Mouse (Mus musculus) embryonic fibroblast, embryonic 13.5 days (primary cell): ENCODE results near the gene Cdadc1. TPM values are rescaled to one million over a fixed set of nuclear protein-coding genes. Genes with fewer than 3 reads are reported as not detected.

Experiments
- H3K27ac ChIP-seq: 2 replicates; pipeline ENCODE4 v1.5.1; 2012; ENCODE audit warnings: low read length, control low read depth, inconsistent platforms; ENCODE audit not compliant: insufficient read depth
- H3K4me1 ChIP-seq: 2 replicates; pipeline ENCODE4 v1.6.1; 2011; ENCODE audit warnings: low read length; ENCODE audit not compliant: control insufficient read depth, insufficient read depth
- H3K4me3 ChIP-seq: 2 replicates; pipeline ENCODE4 v1.5.1; 2011; ENCODE audit warnings: mild to moderate bottlenecking, control low read depth, low read length; ENCODE audit not compliant: insufficient read depth
- CTCF ChIP-seq: IDR thresholded peaks from 2 replicates; pipeline ENCODE4 v1.5.1; 2011; ENCODE audit warnings: mild to moderate bottlenecking, control low read depth, low read length, moderate library complexity, borderline replicate concordance; ENCODE audit not compliant: insufficient read depth
- POLR2A ChIP-seq: IDR thresholded peaks from 2 replicates; pipeline ENCODE4 v1.6.1; 2011; ENCODE audit warnings: low read depth, mild to moderate bottlenecking, control low read depth, low read length, moderate library complexity
- polyA plus RNA-seq: library from polyadenylated mRNA; stranded (reverse); fragments of >200 nt; gene quantifications from 2 replicates; pipeline ENCODE4 v1.2.4, GENCODE M21; 2011; ENCODE audit warnings: low read depth; ENCODE audit not compliant: missing spikeins, insufficient read length

Gene Cdadc1
- polyA plus RNA-seq, 1 experiment, result 15.8 TPM

DNA sequence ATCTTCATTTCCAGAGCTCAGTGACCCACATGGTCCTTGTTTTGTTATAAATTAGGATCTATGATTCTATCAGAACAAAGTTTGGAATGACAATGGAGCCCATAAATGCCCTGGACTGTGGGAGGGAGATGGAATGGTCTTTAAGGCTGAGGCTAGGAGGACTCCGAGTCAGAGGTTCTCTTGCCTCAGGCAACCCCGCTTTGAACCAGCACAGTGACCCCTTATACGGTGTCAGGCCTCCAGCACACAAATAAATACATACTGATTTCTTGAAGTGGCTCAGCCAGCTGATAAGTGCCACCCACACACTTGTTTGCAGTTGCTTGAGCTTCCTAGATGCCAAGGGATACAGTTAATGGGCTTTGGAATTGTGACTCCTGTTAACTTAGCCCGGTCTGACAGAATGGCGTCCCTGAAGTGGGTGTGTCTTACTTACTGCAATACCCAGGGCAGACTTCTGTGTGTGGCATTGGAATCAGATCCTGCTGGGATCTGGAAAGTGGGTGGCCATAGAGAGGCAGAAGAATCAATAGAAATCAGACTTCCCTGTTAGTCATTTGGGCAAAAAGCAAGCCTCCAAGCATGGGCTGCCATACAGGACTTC is 35.6 kb upstream of the Cdadc1 start:
- TF ChIP-seq POLR2A (no peak), CTCF (no peak)
- H3K4me1 ChIP-seq, result no peaks in the 10 kb centered on the region
- no peak overlapping the region for H3K4me3 ChIP-seq
- H3K27ac ChIP-seq, result no peak overlapping the region

DNA sequence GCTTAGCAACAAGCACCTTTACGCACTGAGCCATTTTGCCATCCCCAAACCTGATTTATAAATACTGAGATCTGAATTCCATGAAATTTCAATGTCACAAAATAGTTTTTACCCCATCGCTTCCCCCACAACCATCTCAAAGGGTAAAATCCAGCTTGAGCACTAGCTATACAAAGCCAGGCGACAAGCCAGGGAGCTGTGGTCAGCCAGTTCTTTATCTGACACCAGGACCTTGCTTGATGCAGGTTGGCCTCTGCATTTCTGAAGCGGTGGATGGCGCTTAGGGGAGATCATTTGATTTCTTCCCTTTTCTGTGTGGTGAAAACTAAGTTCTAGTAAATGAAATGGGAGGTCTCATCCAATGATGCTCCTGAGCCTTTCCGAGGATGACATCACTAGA is 34.3 kb upstream of the Cdadc1 start:
- TF ChIP-seq POLR2A (no peak), CTCF (no peak)
- H3K27ac ChIP-seq, result no peak overlapping the region
- H3K4me3 ChIP-seq, result no peak overlapping the region
- no peaks in the 10 kb centered on the region for H3K4me1 ChIP-seq

DNA sequence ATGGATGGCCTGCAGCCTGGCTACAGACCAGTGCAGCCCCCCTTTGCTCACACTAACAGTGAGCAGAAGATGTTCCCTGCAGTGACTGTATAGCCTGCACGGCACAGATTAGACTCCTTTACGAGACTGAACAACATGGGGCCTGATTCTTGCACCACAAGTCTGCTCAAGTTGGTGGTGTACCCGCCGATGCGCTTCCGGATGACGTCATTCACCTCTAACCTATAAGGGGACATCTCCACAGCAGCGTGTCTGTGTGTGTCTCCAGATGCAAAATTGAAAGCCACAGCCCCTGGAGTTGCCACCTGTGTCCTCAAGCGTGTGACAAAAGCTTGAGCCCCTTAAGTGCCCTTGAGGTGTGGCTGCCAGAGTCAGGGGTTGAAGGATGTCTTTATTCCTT is 32.3 kb upstream of the Cdadc1 start:
- Histone ChIP-seq H3K27ac (no peak overlapping the region), H3K4me3 (no peak overlapping the region)
- TF ChIP-seq CTCF (no peak), POLR2A (no peak)

DNA sequence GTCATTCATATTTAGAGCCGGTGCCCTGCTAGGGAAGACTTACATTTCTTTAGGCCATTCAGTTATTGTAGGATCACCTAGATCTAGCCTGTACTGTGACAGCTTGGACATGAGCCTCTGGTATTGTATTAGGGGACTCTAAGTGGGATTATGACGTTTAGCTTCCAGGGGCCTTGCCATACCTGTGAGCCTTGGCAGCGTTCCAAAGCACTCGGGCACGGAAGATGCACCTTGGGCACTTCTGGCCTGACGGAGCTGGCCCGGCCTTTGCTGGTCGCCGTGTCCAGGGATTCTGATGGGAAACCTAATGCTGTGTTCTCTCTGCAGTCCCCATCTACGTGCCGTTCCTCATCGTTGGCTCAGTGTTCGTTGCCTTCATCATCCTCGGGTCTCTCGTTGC is 31.5 kb upstream of the Cdadc1 start:
- H3K27ac ChIP-seq, result no peak overlapping the region
- no peak overlapping the region for H3K4me3 ChIP-seq
- TF ChIP-seq CTCF (no peak), POLR2A (no peak)
- H3K4me1 ChIP-seq, result no peaks in the 10 kb centered on the region

More for the DNA sequence above, 32.3 kb upstream of the Cdadc1 start:
- no peaks in the 10 kb centered on the region for H3K4me1 ChIP-seq

DNA sequence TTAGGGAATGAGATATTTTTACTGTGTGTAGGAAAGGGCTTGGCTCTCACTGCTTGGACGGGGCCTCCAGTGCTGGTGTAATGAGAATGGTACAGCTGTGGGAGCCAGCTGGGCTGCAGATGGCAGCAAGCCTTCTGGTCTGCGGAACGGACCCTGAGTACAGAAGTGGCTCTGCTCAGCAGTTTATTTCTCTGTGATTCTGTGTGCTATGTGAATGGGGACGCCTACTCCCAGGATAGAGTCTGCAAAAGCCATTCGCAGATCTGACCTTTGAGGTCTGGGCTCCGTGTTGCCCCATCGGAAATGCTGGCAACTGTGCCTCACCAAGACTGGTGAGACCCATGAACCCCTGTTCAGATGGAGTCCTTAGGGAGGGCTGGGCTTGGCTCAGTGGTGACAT is 30.1 kb upstream of the Cdadc1 start:
- Histone ChIP-seq H3K4me3 (no peak overlapping the region), H3K27ac (no peak overlapping the region), H3K4me1 (no peaks in the 10 kb centered on the region)
- TF ChIP-seq CTCF (no peak), POLR2A (no peak)

DNA sequence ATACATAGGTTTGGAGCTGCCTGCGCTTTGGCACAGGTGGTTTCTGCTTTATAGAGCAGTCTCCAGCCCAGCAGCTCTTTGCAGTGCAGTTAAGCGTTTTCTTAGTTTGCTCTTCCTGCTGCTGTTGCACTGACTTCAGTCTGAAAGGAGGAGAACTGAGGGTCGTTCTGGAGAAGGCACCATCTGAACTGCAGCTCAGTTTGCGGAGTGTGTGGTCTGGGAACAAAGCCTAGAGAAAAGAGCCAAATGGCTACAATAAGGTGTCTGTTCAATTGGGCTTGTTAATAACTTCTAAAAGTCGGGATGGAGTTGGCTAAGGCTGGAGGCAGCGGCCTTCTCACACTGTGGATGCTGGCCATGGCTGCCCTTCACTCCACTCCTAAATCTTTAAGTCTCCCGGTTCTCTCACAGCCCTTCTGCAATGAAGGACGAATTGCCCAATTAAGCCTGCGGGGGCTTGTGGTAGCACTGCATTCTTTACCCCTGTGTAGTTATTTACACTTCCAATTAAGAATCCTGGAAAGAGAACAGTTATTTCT is 29.5 kb upstream of the Cdadc1 start:
- no peak for TF ChIP-seq CTCF
- TF ChIP-seq POLR2A, result no peak
- H3K4me3 ChIP-seq, result no peak overlapping the region

DNA sequence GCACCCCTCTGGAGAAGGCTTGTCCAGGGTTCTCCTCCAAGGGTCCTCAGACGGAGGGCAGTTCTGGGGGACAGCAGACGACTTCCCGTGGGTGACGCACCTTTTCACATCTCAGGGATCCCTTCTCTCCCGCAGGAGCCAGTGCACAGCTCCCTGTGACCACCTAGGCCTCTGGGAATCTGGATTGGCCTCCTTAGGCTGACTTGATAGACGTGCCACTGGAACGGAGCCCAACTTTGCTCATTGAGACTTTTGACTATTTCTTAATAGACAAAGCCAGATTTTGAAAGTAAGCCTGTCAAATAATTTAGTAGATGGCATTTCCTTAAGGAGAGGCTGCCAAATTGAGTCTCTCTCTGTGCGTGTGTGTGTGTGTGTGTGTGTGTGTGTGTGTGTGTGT is 29.0 kb upstream of the Cdadc1 start:
- no peaks in the 10 kb centered on the region for H3K4me1 ChIP-seq
- H3K27ac ChIP-seq, result no peak overlapping the region
- TF ChIP-seq POLR2A (no peak), CTCF (no peak)
- H3K4me3 ChIP-seq, result no peak overlapping the region

More for the DNA sequence above, 29.5 kb upstream of the Cdadc1 start:
- no peaks in the 10 kb centered on the region for H3K4me1 ChIP-seq
- H3K27ac ChIP-seq, result no peak overlapping the region

GRCm38 (mm10) chr14:59625806-59626364 is 28.1 kb upstream of the Cdadc1 start:
- Histone ChIP-seq H3K27ac (no peak overlapping the region), H3K4me1 (no peaks in the 10 kb centered on the region)
- TF ChIP-seq CTCF, result no peak
- no peak for TF ChIP-seq POLR2A

DNA sequence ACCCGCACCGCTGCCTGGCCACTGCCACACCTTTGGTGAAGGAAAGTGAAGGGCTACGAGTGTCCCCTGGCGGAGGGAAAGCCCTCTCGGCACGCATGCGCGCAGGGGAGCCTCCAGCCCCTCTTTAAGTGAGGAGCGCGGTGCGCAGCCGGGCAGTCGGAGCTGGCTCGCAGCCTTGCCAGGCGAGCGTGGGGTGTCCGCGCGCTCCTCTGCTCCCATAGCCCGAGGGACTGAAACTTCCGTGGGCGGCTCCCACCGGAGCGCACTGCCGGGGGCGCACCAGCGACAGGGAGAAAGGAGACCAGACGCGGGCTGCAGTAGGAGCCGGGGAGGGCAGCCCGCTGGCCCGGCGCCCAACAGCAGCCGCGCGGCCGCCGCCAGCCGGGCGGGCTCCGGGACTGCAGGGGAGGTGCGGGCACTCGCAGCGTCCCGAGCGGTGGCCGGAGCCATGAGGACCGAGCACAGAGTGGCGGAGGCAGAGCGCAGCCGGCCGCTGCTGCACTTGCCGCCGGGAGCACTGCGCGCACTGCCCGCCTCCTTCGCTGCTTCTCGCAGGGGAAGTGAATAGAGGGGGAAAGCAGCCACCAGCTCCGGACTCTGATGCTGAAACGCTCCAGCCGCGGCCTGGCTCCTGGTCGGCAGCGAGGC is 27.5 kb upstream of the Cdadc1 start, which contains the start of gene Shisa2:
TSS of gene Shisa2 (plus strand) at position 151 of the 648 bp plus-strand sequence.
- no peak within 1 kb of the TSS for H3K27ac ChIP-seq
- no peaks in the 10 kb centered on the region for H3K4me1 ChIP-seq
- peak within 1 kb of the TSS; percentile 50 for H3K4me3 ChIP-seq
- peak; percentile 38; the same call in 1 of the 2 replicates for TF ChIP-seq POLR2A
- peak; percentile 29; the same call in 1 of the 2 replicates for TF ChIP-seq CTCF

More at GRCm38 (mm10) chr14:59625806-59626364, 28.1 kb upstream of the Cdadc1 start:
- H3K4me3 ChIP-seq, result peak overlapping the region; percentile 50
